Mouse (Mus musculus) spleen, postnatal 14 days (tissue): Measurements from ENCODE around the gene Bicdl1.

Experiments
- DNase-seq, 2 experiments: peaks; one replicate each; pipeline ENCODE4 v3.0.0; 2021 to 2022; ENCODE audit warnings: low spot score in 2 of 2

The Bicdl1 gene

DNA sequence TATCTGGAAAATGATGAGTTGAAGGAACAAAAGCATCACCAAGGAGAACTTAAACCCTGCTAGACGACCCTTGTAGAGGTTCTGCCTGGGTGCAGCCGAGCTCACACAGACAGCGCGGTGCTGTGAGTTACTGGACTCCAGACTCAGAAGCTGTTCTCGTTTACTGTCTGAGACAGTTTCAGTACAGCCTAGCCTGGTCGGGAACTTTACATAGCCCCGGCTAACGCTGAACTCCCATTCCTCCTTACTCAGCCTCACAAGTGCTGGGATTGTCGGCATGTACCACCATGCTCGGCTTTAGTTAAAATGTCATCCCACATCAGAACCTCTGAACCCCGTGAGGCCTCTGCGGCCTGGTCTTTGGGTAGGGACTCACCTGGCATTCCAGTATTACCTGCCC, 62.4 kb downstream of the Bicdl1 start:
- no peak for DNase-seq

DNA sequence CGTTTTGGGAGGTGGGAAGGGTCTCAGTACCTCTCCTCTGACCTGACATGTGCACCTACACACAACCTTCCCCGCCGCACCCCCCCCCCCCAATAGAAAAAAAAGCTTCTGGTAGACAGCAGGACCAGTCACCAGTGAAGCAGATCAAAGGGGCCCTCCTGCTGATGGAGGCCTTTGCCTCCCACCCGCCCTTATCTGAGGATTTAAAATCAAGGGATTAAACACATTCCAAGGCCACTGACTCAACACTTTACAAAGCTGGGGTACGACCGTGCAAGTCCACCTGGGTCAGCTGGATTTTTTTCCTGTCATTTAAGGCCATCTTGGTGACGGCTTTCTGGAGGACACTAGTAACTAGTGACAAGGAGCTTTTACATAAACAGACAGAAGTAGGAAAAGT, 63.5 kb downstream of the Bicdl1 start:
- no peak for DNase-seq

DNA sequence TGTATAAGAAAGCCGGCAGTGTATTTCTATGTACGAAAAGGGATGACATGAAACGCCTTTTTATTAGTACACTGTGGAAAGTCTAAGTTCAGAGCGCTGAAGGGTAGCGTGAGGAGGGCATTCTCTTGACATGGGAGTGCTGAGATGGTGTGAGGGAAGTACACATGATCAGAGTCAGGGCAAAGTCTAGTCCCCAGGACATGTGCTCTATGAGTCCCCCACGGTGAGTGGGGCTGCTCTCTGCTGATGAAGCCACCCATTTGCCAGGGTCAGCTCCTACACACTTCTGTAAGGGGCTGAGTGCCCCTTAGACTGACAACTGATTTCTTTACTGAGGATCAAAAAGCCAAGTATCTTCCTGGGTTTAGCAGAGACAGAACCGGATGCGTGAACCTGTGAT, 64.2 kb downstream of the Bicdl1 start:
- DNase-seq: no peak

DNA sequence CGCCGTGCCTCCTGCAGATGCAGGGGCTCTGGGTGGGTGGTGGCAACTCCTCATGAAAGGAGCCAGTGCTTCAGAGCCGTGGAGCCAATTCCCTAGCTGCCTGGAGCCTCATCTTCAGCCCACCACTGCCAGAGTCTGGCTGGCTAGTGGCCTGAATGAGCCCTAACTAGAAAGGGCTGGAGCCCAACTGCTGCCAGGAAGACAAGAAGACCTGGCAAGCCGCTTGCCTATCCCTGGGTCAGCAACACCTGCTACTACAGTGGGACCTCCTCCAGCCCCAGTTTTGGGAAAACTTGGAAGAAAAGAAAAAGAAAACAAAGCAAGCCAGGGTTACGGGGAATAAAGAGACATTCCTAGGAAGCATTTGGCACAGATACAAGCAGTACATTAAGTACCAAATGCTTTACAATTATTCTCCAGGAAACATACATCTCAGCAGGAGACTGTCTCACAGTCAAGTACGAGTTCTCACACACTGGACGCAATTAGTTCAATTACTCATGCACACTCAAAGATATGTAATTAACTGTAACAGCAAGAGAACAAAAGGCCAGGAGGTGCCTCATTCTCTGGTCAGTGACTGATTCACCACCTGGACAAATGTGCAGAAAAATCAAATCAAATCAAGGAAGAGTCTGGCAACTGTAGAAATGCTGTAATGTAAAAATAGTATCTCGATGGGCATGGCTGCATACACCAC, 64.9 kb downstream of the Bicdl1 start:
- DNase-seq: no peak

DNA sequence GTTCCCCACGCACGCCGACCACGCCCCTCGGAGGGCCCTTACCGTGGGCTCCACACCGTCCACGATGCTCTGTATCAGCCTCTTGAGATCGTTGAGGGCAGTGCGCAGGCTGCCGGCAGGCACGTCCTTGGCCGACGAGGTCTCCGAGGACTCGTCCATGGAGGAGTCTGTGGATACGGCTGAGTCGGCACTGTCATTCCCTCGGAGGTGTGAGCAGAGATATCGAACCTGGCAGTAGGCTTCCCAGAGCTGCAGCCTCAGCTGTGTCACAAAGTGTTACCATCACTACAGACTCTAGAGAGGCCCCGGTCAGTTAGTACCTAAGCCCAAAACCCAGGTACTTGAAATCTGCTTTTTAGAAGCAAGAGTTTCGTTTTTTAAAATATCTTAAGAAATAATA, 68.8 kb downstream of the Bicdl1 start:
- no peak for DNase-seq

DNA sequence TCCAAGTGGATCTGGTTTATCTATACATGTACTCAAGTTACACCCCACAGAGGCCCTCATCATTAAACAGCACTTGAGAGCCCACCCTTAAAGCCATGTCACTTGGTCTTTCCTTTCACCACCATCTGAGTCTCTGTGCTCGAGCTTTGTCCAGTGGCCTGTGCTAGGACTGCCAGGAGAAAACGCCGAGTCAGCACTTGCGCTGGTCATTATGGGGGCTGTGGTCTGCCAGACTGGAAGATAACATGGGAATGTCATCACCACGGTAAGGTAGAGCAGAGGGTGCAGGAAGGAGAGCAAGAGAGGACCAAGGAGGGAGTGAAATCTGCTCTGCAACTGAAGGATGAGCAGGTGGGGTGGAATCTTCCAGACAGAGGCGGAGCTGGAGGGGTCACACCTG, 73.1 kb downstream of the Bicdl1 start:
- no peak for DNase-seq

DNA sequence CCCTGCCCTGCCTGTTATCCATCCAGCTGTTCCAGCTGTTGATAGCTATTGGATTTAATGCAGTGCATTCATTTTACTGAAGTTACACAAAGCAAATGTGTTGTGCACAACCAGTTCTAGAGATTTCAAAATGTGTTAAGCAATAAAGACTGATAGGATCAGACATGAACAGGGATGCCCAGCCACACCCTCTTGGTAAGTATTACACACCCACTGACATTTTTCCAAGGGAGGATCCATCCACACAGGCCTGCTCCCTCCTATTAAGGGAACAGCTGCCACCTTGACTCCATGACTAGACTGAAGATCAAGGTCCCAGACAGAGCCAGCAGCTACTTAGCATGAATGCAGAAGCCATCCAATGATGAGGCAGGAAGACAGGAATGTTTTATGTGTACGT, 74.2 kb downstream of the Bicdl1 start:
- no peak for DNase-seq

DNA sequence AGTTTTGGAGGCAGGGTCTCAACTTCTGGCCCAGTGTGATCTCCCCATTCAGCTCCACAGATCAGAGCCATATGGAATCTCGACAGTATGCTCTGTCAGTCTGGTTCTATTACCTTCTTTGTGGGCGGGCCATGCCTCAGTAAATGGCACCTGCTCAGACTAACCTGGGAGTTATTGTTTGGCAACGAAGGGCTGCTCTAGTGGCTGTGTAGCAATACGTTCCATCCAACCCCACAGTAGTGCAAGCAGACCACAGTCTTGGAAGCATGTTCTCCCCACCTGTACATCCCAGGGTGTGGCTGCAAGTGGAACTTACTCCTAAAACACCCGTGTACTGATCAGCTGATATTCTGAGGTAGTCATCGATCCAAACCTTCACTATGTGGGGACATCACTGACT, 74.7 kb downstream of the Bicdl1 start:
- DNase-seq: no peak

DNA sequence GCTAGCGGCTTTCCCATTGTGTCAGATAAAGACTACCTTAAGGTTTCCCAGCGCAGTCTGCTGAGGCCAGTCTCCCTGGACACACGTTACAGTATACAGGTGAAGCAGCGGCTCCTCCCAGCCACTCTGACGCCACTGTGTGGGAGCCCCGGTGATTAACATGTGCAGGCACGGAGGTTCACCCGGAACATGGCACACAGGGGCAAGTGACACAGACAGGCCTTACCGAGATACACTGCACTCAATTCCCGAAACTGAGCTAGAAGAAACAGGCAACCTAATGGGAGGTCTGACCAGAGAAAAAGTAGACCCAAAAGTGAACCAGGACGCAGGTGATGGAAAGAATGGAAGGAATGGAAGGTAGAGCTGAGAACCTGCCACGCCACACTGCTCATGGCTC, 77.6 kb downstream of the Bicdl1 start:
- DNase-seq: no peak

DNA sequence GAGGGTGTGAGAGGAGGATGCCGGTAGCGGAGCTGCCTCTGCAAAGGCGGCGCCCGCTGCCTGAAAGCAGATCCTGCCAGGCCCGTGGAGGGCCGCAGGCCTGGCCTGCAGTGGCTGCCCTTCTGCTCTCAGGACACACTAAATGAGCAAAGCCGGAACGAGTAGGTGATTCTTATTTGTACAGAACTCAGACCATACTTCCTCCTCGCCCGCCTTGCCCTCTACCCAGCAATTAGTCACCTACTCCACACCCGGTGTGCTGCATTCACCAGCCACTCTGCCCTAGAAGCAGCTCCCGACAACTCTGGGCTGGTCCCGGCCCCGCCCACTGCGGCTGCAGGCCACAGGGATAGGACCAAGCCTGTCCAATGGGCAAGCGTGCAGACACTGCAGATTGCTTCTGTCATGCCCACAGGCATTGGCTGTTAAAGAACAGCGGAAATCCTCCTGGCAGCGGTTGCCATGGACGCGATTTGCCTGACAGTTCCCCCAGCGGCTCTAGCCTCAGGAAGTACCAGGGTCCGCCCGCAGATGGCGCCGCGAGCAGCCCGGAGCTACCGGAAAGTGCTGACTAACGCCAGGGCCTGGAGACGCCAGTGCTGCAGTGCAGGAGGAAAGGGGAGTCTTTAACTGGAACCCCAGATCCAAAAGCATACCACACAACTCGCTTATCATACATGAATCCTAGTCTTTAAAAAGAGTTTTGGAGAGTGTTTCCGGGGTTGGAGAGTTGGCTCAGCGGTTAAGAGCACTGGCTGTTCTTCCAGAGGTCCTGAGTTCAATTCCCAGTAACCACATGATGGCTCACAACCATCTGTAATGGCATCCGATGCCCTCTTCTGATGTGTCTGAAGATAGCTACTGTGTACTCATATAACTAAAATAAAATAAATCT, 78.5 kb downstream of the Bicdl1 start:
- peak; percentile 100 for DNase-seq

DNA sequence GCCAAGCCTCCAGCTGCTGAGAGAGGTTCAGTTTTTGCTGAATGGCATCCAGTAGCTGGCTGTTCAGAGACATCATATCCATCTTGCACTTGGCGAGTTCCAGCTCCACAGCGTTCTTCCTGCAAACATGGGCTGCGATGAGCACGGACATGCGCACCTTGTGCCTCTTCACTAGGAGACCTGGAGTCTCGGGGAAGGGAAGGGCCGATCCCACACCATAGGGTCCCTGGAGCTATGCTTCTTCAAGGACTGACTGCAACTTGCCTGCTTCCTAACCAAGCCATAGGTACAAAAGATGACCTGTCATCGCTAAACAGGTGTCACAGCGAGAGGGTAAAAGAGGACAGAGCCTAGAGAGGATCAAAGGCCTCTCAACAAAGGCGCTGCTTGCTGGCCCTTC, 79.6 kb downstream of the Bicdl1 start:
- DNase-seq: no peak

DNA sequence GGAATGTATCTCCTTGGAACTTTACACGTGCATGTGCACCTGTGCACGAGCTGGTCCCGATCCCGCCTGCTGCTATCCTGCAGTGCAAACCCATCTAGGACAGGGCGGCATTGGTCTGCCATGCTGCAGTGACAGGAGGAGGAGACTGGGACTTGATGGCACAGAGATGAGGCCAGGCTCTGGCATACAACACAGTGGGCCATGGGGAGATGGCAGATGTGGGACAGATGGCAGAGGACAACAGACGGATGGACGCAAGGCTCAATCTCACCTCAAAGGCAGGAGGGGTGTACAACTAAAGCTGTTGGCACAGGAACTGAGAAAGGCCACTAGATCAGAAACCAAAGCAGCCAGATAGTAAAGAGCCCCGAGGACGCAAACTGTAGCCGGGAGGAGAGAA, 80.5 kb downstream of the Bicdl1 start:
- no peak for DNase-seq

DNA sequence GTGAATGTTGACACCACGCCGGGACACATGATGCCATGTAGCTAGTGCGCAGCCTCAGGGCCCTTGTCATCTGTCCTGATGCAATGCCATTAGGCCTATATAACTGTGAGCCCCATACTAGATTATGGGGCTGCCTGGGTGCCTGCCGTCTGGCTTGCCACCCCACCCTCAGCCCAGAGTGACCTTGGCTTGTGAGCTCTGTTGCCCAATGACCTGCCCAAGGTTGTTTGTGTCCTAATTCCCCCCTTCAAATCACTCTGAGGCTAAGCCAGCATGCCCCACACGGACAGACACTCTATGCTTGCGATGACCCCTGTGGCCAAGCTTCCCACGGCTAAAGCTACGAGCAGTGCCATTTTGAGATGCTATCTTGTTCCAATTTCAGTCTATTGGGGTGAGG, 81.7 kb downstream of the Bicdl1 start:
- no peak for DNase-seq

DNA sequence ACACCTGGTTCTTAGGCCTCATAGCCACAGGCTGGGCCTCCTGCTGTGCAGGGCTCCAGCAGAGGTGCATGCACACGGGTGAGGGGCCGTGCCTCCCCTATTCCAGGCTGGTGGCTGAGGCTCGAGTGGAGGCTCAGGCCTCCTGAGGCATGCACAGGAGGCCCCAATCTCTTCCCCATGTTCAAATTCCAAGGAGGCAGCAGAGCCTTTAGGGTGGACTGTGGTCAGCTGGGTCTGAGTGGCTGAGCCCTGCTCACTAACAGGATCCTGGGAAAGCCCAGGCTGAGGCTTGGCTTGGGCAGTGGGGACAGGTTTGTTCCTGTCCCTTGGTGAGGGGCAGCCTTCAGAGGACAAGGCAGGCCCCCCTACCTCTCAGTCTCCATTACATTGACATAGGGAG, 82.5 kb downstream of the Bicdl1 start:
- no peak for DNase-seq

DNA sequence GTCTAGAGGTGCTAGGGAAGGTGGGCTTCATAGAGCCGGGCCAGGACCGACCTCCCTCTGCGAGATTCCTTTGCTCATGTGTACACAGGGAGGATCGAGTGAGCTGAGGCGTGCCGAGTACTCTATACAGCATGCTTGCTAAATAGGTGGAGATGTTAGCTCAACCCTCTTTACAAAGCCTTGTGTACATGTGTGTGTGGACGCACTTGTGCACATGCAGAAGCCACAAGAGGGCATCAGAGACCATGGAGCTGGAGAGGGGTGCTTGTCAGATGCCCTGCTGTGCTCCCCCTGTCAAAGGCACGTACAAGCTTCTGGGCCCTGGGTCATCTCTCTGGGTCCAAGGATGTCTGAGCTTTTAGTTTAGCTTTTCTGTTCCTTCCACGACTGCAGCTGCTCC, 87.2 kb downstream of the Bicdl1 start:
- no peak for DNase-seq

DNA sequence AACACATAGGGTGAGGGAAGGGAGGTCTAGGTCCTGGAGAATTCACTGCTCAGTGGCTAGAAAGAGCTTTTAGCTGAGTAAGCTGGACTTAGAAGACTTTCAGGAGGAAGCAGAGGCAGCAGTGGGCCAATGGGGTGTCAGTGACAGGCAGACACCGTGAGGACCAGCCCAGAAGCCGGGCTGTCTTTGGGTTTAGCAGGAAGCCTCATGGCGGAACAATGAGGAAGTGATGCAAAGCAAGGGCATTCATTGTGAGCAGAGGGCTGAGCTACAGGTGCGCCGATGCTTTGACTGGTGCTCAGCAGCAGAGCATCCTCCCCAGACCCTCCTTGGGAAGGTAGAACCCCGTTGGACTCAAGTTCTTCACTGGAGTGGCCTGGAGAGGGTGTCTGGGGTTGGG, 95.9 kb downstream of the Bicdl1 start:
- DNase-seq: peak in 1 of 2 experiments; percentile 27

DNA sequence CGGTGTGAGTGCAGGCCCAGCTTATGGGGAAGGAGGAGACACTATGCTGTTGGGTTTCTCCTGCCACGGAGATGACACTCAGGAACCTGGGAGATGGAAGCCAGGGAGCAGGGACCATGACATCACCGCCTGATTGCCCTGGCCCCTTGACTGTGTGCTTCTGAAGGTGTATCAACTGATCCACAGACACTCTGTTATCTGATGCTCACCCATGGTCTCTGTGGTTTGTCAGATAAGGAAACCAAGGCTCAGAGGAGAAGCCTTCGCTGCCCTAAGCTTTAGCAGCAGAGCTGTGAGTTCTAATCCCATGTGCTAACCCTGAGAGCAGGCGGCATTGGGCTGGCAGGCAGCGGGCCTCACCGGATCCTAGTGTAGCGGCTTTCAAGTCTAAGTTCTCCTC, 97.4 kb downstream of the Bicdl1 start:
- no peak for DNase-seq

DNA sequence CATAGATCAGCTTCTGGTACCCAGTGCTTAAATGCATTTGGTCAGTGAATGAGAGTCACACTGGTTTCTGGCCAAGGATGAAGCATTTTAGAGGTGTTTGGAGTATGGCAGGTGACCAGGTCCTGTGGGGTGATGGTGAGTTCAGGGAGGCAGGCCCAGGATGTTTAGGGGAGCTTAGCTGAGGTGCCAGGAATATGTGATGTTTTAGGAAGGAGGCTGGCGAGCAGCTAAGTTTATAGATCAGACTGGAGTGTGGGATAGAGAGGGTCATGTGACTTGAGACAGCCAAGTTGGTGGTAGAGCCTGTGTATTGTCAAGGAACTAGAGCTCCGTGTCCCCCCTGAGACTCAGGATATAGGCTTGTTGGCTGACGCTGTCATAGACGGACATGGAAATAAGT, 98.4 kb downstream of the Bicdl1 start:
- DNase-seq: no peak

DNA sequence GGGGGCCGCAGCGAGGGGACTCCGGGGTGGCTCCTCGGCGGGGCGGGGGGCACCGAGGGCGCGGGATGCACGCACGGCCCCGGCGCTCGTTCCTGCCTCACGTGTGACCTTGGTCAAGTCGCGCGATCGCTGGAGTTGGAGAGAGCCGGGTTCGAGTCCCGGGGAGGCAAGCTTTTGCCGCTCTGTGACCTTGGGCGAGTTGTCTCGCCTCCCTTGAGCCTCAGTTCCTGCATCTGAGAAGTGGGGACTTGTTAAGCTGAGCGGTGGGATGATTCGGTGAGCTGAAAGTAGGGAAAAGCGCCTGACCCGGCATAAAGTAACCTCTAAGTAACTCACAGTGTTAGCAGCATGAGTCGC, 99.1 kb downstream of the Bicdl1 start:
- peak in 1 of 2 experiments; percentile 50 for DNase-seq

DNA sequence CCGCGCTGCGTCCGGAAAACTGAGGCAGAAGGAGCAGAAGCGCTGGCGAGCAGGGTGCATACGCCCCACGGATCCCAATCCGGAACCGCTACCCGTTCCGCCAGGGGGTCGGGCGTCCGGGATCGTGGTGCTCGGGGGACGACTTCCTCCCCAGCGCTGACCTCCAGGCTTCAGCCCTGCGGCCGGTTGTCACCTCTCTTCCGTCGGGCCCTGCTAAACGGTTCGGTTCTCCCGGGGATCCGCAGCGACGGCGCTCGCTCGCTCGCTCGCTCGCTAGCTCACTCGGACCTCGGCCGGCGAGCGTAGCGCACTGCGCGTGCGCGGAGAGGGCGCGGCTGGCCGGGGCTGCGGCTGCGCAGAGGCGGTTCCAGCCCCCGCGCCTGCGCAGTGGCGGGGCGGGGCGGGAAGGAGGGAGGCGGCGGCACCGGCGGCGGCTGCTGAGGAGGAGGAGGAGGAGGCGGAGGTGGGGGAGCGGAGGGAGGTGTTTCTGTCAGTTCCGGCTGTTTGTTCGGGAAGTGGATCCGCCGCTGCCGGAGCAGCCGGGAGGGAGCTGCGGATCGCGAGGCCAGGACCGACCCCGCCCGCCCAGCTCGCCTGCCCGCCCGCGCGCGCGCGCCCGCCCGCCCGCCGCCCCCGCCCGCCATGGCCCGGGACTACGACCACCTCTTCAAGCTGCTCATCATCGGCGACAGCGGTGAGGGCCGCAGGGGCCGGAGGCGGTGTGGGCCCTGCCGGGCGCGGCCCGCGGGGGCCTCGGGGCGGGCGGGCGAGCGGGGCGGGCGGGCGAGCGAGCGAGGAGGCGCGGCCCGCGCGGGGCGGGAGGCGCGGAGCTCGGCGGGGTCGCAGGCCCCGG, 99.7 kb downstream of the Bicdl1 start, which contains the start of gene Rab35:
Gene Rab35 (plus strand): TSS at position 404 of the 853 bp plus-strand sequence.
- DNase-seq: peak; percentile 93 to 94

DNA sequence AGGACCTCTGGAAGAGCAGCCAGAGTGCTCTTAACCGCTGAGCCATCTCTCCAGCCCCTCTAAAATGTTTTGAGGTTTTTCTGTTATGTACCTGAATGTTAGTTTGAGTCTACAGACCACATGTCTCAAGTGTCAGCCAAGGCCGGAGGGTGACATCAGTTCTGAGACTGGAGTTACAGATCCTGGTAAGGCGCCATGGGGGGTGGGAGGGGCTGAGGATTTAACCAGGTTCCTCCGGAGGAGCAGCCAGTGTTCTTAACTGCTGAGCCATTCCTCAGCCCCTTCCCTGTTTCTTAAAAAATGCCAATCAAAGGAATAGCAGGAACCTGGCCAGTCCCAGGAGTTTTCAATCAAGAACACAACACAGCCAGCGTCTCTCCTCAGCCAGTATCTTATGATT, 101.1 kb downstream of the Bicdl1 start:
- no peak for DNase-seq

DNA sequence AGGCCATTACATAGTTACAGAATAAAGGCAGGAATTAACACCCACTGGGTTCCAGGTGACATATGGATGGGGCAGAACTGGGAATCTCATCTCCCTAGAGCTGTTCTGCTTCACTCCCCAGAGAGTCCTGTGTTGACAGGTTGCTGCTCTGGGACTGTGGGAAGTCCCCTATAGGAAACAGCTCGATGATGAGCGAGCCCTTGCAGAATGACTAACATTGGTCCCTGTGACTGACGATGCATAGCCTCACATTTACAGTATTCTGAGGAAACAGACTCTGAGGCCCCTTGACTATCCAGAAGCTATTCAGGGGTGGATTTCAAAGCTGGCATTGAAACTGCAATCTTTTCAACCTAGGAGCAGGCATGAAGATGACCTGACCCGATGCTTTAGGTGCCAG, 101.7 kb downstream of the Bicdl1 start:
- DNase-seq: no peak
